Mouse (Mus musculus) kidney, postnatal 14 days (tissue): Measurements from ENCODE around the gene Slc39a10.
"Not testable (repeated sequence)": the region's sequence is repeated elsewhere in the genome, so short reads cannot be mapped to it uniquely, and the experiment has no call there.

Source experiments
- DNase-seq: peaks from one replicate; pipeline ENCODE4 v3.0.0; 2022; ENCODE audit warnings: mixed read lengths

The Slc39a10 gene

GRCm38 (mm10) chr1:46769318-46769717 is 123.3 kb downstream of the Slc39a10 start:
- DNase-seq: not testable (repeated sequence)

DNA sequence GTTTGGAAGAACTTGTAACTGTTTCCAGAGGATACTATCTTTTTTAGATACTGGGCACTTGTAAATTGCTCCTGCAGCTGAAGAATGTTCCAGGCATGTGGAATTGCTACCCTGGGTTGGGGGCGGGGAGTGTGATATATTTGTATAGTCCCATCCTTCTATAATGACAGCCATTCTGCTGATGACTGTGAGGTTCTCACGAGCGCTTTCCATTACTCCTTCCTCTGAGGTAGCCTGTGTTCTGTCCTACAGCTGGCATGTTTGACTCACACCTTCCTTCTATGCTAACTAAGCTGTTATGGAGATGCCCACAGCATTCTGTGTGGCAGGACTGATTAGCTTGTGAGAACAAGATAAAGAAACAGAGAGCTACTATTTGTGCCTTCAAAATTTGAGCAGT is 128.1 kb downstream of the Slc39a10 start:
- not testable (repeated sequence) for DNase-seq
